Mouse (Mus musculus) activated CD4-positive, CD25-positive, alpha-beta regulatory T cell, adult 4 months (primary cell): ENCODE results near the gene Tmem132b. TPM values are rescaled to one million over a fixed set of nuclear protein-coding genes. Genes with fewer than 3 reads are reported as not detected.

Experiments used
- ATAC-seq: one replicate; pipeline ENCODE4 v1.8.0; 2017
- polyA plus RNA-seq, 2 experiments: library from polyadenylated mRNA; unstranded; fragments of 100-300 nt; shearing (Covaris generic); gene quantifications; one replicate each; pipeline ENCODE4 v1.2.1; 2017

Tmem132b gene
- polyA plus RNA-seq, 2 experiments from 2014 or later = not detected

- no peak for ATAC-seq
These were observed 262.7 kb downstream of the Tmem132b start for GRCm38 (mm10) chr5:125794318-125794717.

- ATAC-seq = no peak
These were observed 268.0 kb downstream of the Tmem132b start for GRCm38 (mm10) chr5:125799622-125800021.

DNA sequence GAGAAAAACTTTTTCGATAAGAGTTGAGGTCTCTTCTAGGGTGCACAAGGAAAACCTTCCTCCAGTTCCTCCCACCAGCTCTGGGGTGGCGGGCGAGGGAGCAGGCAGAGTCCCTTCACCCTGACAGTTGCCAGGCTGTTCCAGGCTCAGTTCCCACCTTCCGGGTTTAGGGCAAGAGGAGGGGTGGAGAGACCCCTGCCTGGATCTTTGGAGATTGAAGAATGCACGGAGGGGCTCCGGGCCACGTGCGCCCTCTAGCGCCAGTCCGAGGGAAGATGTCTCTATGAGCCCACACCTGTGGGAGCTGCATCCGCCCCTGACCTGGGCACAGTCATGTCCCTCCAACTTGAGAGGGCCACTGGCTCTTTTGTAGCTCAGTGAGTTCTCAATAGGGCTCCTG lies 268.5 kb downstream of the Tmem132b start:
- ATAC-seq = no peak

GRCm38 (mm10) chr5:125802801-125803200 lies 271.2 kb downstream of the Tmem132b start:
- no peak for ATAC-seq

DNA sequence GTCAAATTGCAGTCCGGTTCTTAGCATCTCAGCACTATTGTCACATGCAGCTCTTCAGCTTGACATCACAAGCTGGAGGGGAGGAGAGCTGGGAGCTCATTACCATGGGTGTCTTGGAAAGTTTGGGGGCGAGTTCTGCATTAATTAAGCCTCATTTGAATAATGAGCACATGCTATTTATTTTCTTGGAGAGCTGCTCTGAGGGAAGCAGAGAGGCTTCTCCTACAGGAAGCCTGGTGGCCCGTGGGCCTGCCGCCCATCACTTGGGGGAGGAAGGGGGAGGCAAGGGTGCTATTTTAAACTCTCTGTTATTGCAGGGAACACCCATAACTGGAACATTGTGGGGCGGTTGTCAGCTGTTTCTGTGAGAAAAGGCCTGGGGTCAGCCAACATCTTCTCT lies 273.8 kb downstream of the Tmem132b start:
- no peak for ATAC-seq

GRCm38 (mm10) chr5:125807861-125808260 lies 276.3 kb downstream of the Tmem132b start:
- no peak for ATAC-seq

DNA sequence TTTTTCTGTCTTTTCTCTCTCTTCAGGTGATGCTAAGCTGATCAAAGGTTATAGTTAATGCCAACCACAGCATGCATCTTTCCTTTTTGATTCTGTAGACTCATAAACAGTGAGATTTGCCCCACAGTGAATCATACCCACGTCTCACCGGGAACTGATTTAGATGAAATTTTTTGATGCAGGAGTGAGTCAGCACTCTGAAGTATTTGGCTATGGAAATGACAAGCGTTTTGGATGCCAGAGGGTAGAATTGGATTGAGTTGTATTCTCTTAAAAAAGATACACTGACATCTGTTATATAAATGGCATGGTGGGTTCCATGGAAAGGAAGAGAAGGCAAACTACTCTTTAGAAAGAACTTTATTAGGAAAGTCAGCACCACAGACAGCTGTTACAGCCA lies 297.8 kb downstream of the Tmem132b start:
- ATAC-seq = no peak

DNA sequence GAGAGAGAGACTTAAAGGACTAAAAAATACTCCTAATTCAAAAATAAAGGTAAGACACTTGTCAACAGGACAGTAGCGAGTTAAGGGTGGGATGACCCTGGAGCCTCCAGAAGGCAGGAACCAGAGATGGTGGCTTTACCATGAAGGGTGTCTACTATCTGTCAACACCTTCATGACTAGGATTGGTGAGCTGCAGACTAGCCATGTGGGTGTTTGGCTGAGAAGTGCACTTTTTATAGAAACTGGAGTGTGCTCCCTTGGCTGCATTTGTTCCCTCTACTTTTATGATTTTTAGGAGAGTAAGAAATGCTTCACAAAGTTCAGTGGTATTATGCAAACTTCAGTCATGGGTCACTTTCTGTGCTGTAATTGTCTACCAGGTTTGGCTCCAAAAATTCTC lies 304.3 kb downstream of the Tmem132b start:
- no peak for ATAC-seq

DNA sequence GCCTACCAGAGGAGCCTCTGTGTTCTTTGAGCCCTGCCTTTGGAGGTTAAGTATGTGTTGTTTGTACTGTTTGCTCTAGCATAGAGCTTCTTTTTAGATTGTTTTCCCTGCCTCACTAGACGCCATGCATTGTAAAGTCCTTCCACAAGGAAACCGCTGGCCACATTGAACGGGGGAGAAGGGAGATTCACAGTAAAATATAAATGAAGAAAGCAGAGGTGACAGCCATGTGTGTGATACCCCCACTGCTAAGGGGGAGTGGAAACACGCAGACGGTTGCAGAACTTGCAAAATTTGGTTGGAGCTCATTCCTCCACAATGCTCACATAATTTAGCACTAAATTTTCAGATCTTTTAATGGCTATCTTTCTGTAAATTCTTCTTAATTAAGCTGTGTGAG lies 305.2 kb downstream of the Tmem132b start:
- no peak for ATAC-seq

Other genes with a start within 250 kb of the Tmem132b start
- gene Scarb1, start 190.7 kb upstream of the Tmem132b start, polyA plus RNA-seq = 1 to 10 TPM; 8.8 to 9.4 TPM
- 1 to 10 TPM in 1 of 2 experiments, under 1 TPM in 1; 0.68 to 1.1 TPM for gene Gm10382, start 142.5 kb upstream of the Tmem132b start, polyA plus RNA-seq
- gene Ubc, start 141.6 kb upstream of the Tmem132b start, polyA plus RNA-seq = 1,000 to 10,000 TPM in 1 of 2 experiments, 100 to 1,000 TPM in 1; 706 to 1,210 TPM
- 10 to 100 TPM in 1 of 2 experiments, 1 to 10 TPM in 1; 6.1 to 13.8 TPM for gene Dhx37, start 97.7 kb upstream of the Tmem132b start, polyA plus RNA-seq
- gene Bri3bp, start 90.2 kb upstream of the Tmem132b start, polyA plus RNA-seq = 10 to 100 TPM; 13.7 to 14.3 TPM
- 10 to 100 TPM; 18.0 to 36.4 TPM for gene Aacs, start 56.0 kb upstream of the Tmem132b start, polyA plus RNA-seq